ENCODE assay signal across 32 mouse cellular contexts in the genomic region with DNA sequence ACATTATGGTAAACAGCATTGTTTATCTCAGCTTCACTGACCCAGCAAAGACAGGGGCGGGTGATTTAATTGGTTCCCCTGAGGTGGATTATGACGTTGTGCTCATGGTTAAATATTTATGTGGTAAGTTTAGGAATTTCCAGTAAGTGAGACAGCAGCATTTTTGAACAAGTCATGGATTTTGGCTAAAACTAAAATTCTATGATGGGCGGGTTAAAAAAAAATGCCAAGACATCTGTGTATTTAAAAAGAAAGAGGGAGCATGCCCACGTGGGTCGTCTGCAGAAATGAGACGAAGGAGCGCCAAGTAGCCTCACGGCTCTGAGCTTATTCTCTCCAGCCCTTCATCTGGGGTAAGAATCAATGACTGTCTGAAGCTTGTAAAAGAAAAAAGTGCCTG. TPM values are rescaled to one million over a fixed set of nuclear protein-coding genes. Genes with fewer than 3 reads are reported as not detected.
DNase-seq lines count a peak whose midpoint lies in the region; ATAC-seq and TF ChIP-seq lines count a peak whose summit lies in the region.
"Had no signal": no experiment of that assay in that cellular context is flagged by ENCODE, and none has a peak within 500 bp of the region (broad histone marks: within the 10 kb centered on the region; RNA-seq: fewer than 3 reads in every experiment).

No protein-coding gene starts in this region.

- WGBS in embryonic facial prominence, embryonic 15.5 days = 30% methylated on average over 8 of the region's 8 CpGs
- WGBS in midbrain, embryonic 16.5 days = 60% methylated on average over 8 of the region's 8 CpGs
- WGBS in hindbrain, postnatal 0 days = 74% methylated on average over 8 of the region's 8 CpGs

- H3K36me3 ChIP-seq in embryonic facial prominence, embryonic 15.5 days = no peaks in the 10 kb centered on the region
- no peaks in the 10 kb centered on the region for H3K36me3 ChIP-seq in midbrain, embryonic 16.5 days (ENCODE audit: control insufficient read depth, insufficient read depth, low read length)
- H3K36me3 ChIP-seq in hindbrain, postnatal 0 days (ENCODE audit: insufficient read depth, low read length) = no peaks in the 10 kb centered on the region
- H3K36me3 ChIP-seq: heart, embryonic 15.5 days; hindbrain, embryonic 10.5 days; hindbrain, embryonic 13.5 days had no signal

- no peak overlapping the region for H3K4me2 ChIP-seq in embryonic facial prominence, embryonic 15.5 days (replicated peaks)
- no peak overlapping the region for H3K4me2 ChIP-seq in midbrain, embryonic 16.5 days (ENCODE audit: low read length)
- no peak overlapping the region for H3K4me2 ChIP-seq in hindbrain, postnatal 0 days (ENCODE audit: low read depth, low read length)
- H3K4me2 ChIP-seq: heart, embryonic 11.5 days; heart, embryonic 15.5 days; hindbrain, embryonic 13.5 days had no signal

- DNase-seq in 3T3-L1 (ENCODE audit: low read depth, low spot score) (peak; percentile 83), NIH3T3 (ENCODE audit: low read depth) (peak; percentile 86)
- DNase-seq in c-Kit-positive CD71-positive TER-119-positive erythroid progenitor cells, embryonic 14.5 days (ENCODE audit: low spot score) = no peak
- no peak for DNase-seq in hindbrain, postnatal 0 days (ENCODE audit: low spot score)
- DNase-seq: adrenal gland, adult 8-10 months; adrenal gland, postnatal 25 days; B cell, adult 2 months; cerebellum, adult 11 months; cerebellum, adult 2 months; cerebellum, adult 9-11 months; cerebellum, postnatal 25 days; forebrain, postnatal 0 days; gastrocnemius, adult 2 months; gastrocnemius, postnatal 14 days; heart, adult 11 months; heart, postnatal 10 days; heart, postnatal 36 days; kidney, adult 8-10 months had no signal

- no peak overlapping the region for H3K9ac ChIP-seq in embryonic facial prominence, embryonic 15.5 days
- H3K9ac ChIP-seq in midbrain, embryonic 16.5 days (ENCODE audit: low read depth, low read length) = no peak overlapping the region
- no peak overlapping the region for H3K9ac ChIP-seq in hindbrain, postnatal 0 days (replicated peaks; ENCODE audit: low read length)
- H3K9ac ChIP-seq: forebrain, postnatal 0 days; heart, embryonic 15.5 days; hindbrain, embryonic 13.5 days had no signal

- no peak for TF ChIP-seq CTCF in hindbrain, postnatal 0 days (IDR thresholded peaks at IDR 0.05; ENCODE audit: low read depth)

- ATAC-seq in embryonic facial prominence, embryonic 15.5 days (ENCODE audit: insufficient number of reproducible peaks, low FRiP score, low TSS enrichment, low read depth) = no peak
- no peak for ATAC-seq in midbrain, embryonic 16.5 days
- no peak for ATAC-seq in hindbrain, postnatal 0 days
- ATAC-seq: activated CD4-positive, CD25-positive, alpha-beta regulatory T cell, adult 4 months; forebrain, embryonic 14.5 days; forebrain, postnatal 0 days; hindbrain, embryonic 16.5 days; inflammation-experienced regulatory T-cells, adult 6 months; intestine, embryonic 16.5 days had no signal

- no peak overlapping the region for H3K4me3 ChIP-seq in embryonic facial prominence, embryonic 15.5 days (replicated peaks)
- H3K4me3 ChIP-seq in midbrain, embryonic 16.5 days (ENCODE audit: low read depth, low read length) = no peak overlapping the region
- H3K4me3 ChIP-seq in hindbrain, postnatal 0 days (ENCODE audit: low read length) = no peak overlapping the region
- H3K4me3 ChIP-seq: gastrocnemius, adult 2 months; heart, embryonic 15.5 days; hindbrain, embryonic 10.5 days; hindbrain, embryonic 13.5 days had no signal

- H3K9me3 ChIP-seq in embryonic facial prominence, embryonic 15.5 days (replicated peaks) = no peaks in the 10 kb centered on the region
- no peaks in the 10 kb centered on the region for H3K9me3 ChIP-seq in midbrain, embryonic 16.5 days (replicated peaks; ENCODE audit: control insufficient read depth, low read length, poor library complexity, severe bottlenecking)
- H3K9me3 ChIP-seq in hindbrain, postnatal 0 days (ENCODE audit: low read length) = no peaks in the 10 kb centered on the region
- H3K9me3 ChIP-seq: G1E; heart, embryonic 15.5 days; hindbrain, embryonic 10.5 days; hindbrain, embryonic 13.5 days had no signal

- H3K27me3 ChIP-seq in embryonic facial prominence, embryonic 15.5 days = no peaks in the 10 kb centered on the region
- no peaks in the 10 kb centered on the region for H3K27me3 ChIP-seq in midbrain, embryonic 16.5 days (ENCODE audit: control insufficient read depth, insufficient read depth, low read depth, low read length)
- H3K27me3 ChIP-seq in hindbrain, postnatal 0 days (ENCODE audit: insufficient read depth, low read length) = no peaks in the 10 kb centered on the region
- H3K27me3 ChIP-seq: CH12.LX; heart, embryonic 15.5 days; hindbrain, embryonic 13.5 days had no signal

- peak overlapping the region; percentile 23; the same call in 1 of the 2 replicates for H3K27ac ChIP-seq in embryonic facial prominence, embryonic 15.5 days (replicated peaks)
- H3K27ac ChIP-seq in midbrain, embryonic 16.5 days (ENCODE audit: low read length) = no peak overlapping the region
- H3K27ac ChIP-seq in hindbrain, postnatal 0 days = no peak overlapping the region
- H3K27ac ChIP-seq: gastrocnemius, adult 2 months; heart, embryonic 15.5 days; hindbrain, embryonic 10.5 days; hindbrain, embryonic 13.5 days had no signal

- H3K4me1 ChIP-seq in embryonic facial prominence, embryonic 15.5 days = 0 out of 2 replicates have a peak, but pooled peaks cover 3% of the 10 kb centered on the region
- no peaks in the 10 kb centered on the region for H3K4me1 ChIP-seq in midbrain, embryonic 16.5 days (ENCODE audit: control insufficient read depth, insufficient read depth, low read length)
- no peaks in the 10 kb centered on the region for H3K4me1 ChIP-seq in hindbrain, postnatal 0 days (ENCODE audit: insufficient read depth, low read length)
- H3K4me1 ChIP-seq: heart, embryonic 15.5 days; hindbrain, embryonic 10.5 days; hindbrain, embryonic 13.5 days had no signal

RNA-seq across cellular contexts. Expression of a gene that starts 10.1 kb away (rescaled TPM):
- 4.5 and 5.6 TPM in 2 replicates for polyA plus RNA-seq in embryonic facial prominence, embryonic 15.5 days (2015; fragmentation: Nextera tagmentation; extraction: Ambion mirVana)
- 0.04 TPM in 1 of 2 replicates, not detected in the other for polyA plus RNA-seq in midbrain, embryonic 16.5 days (2015; fragmentation: Nextera tagmentation; extraction: Ambion mirVana)
- 0.10 TPM in 1 of 2 replicates, not detected in the other for total RNA-seq in hindbrain, postnatal 0 days (2014; rRNA removed)
- polyA plus RNA-seq in hindbrain, postnatal 0 days (2015; fragmentation: Nextera tagmentation; extraction: Ambion mirVana) = 0.09 TPM in 1 of 2 replicates, not detected in the other
- polyA plus RNA-seq: forebrain, embryonic 14.5 days; hindbrain, embryonic 13.5 days had no signal

RNA-seq across cellular contexts. Expression of a gene that starts 25.8 kb away (rescaled TPM):
- 0.41 and 0.55 TPM in 2 replicates for polyA plus RNA-seq in embryonic facial prominence, embryonic 15.5 days (2015; fragmentation: Nextera tagmentation; extraction: Ambion mirVana)
- not detected in 2 replicates for polyA plus RNA-seq in midbrain, embryonic 16.5 days (2015; fragmentation: Nextera tagmentation; extraction: Ambion mirVana)
- not detected in 2 replicates for total RNA-seq in hindbrain, postnatal 0 days (2014; rRNA removed)
- not detected in 2 replicates for polyA plus RNA-seq in hindbrain, postnatal 0 days (2015; fragmentation: Nextera tagmentation; extraction: Ambion mirVana)
- total RNA-seq: adrenal gland, postnatal 25 days; forebrain, postnatal 0 days; gastrocnemius, postnatal 14 days had no signal
- polyA plus RNA-seq: cerebellum, adult 2 months; forebrain, embryonic 11.5 days; forebrain, embryonic 14.5 days; forebrain, postnatal 0 days; G1E; heart, embryonic 11.5 days; hindbrain, embryonic 10.5 days; hindbrain, embryonic 13.5 days; hindbrain, embryonic 16.5 days had no signal

Comparison
In these comparisons a context has a peak if more than half of its experiments do, and no peak if none do; other contexts are left out.
1. DNase-seq: peak in 3T3-L1 (single experiment) and NIH3T3 (single experiment); none in c-Kit-positive CD71-positive TER-119-positive erythroid progenitor cells, embryonic 14.5 days (single experiment) and hindbrain, postnatal 0 days (single experiment).